Mouse (Mus musculus): Measurements from ENCODE around the gene Ndufa6. TPM values are rescaled to one million over a fixed set of nuclear protein-coding genes. Genes with fewer than 3 reads are reported as not detected.

The Ndufa6 gene
- polyA plus RNA-seq (2014; fragmentation: Illumina TruSeq; extraction: RNeasy Lipid Tissue Mini Kit (QIAGEN cat#74804); ENCODE audit: low read depth, low replicate concordance) = 528 TPM

GRCm38 (mm10) chr15:82354126-82354945 lies at the start of gene Ndufa6:
Gene Ndufa6 (minus strand): TSS chr15:82354322.

GRCm38 (mm10) chr15:82393922-82394321 lies 39.8 kb upstream of the Ndufa6 start, which contains the start of gene Cyp2d11:
Gene Cyp2d11 (minus strand): TSS chr15:82394022.

GRCm38 (mm10) chr15:82379871-82380713 lies 26.0 kb upstream of the Ndufa6 start, which contains the start of gene Cyp2d22:
Gene Cyp2d22 (minus strand): TSS chr15:82380260.

GRCm38 (mm10) chr15:82338593-82339112 lies 15.5 kb downstream of the Ndufa6 start, which contains the start of the genes Naga, Pheta2 and Smdt1:
Gene Naga (minus strand): TSS chr15:82338925.
Gene Pheta2 (plus strand): TSS chr15:82338942.
Gene Smdt1 (plus strand): TSS chr15:82338959.

Other genes with a start within 250 kb of the Ndufa6 start
- 1.4 TPM for gene Ccdc134, start 226.4 kb downstream of the Ndufa6 start, polyA plus RNA-seq (2014; fragmentation: Illumina TruSeq; extraction: RNeasy Lipid Tissue Mini Kit (QIAGEN cat#74804); ENCODE audit: low read depth, low replicate concordance)
- gene Srebf2, start 207.1 kb downstream of the Ndufa6 start, polyA plus RNA-seq (2014; fragmentation: Illumina TruSeq; extraction: RNeasy Lipid Tissue Mini Kit (QIAGEN cat#74804); ENCODE audit: low read depth, low replicate concordance) = 10.9 TPM
- gene Shisa8, start 141.5 kb downstream of the Ndufa6 start, polyA plus RNA-seq (2014; fragmentation: Illumina TruSeq; extraction: RNeasy Lipid Tissue Mini Kit (QIAGEN cat#74804); ENCODE audit: low read depth, low replicate concordance) = not detected
- not detected for gene Tnfrsf13c, start 130.0 kb downstream of the Ndufa6 start, polyA plus RNA-seq (2014; fragmentation: Illumina TruSeq; extraction: RNeasy Lipid Tissue Mini Kit (QIAGEN cat#74804); ENCODE audit: low read depth, low replicate concordance)
- not detected for gene Cenpm, start 109.6 kb downstream of the Ndufa6 start, polyA plus RNA-seq (2014; fragmentation: Illumina TruSeq; extraction: RNeasy Lipid Tissue Mini Kit (QIAGEN cat#74804); ENCODE audit: low read depth, low replicate concordance)
- not detected for gene 1500009C09Rik, start 101.9 kb downstream of the Ndufa6 start, polyA plus RNA-seq (2014; fragmentation: Illumina TruSeq; extraction: RNeasy Lipid Tissue Mini Kit (QIAGEN cat#74804); ENCODE audit: low read depth, low replicate concordance)
- gene Sept3, start 79.4 kb downstream of the Ndufa6 start, polyA plus RNA-seq (2014; fragmentation: Illumina TruSeq; extraction: RNeasy Lipid Tissue Mini Kit (QIAGEN cat#74804); ENCODE audit: low read depth, low replicate concordance) = 0.20 TPM
- not detected for gene Wbp2nl, start 55.4 kb downstream of the Ndufa6 start, polyA plus RNA-seq (2014; fragmentation: Illumina TruSeq; extraction: RNeasy Lipid Tissue Mini Kit (QIAGEN cat#74804); ENCODE audit: low read depth, low replicate concordance)
- gene Naga, start 15.4 kb downstream of the Ndufa6 start, polyA plus RNA-seq (2014; fragmentation: Illumina TruSeq; extraction: RNeasy Lipid Tissue Mini Kit (QIAGEN cat#74804); ENCODE audit: low read depth, low replicate concordance) = 25.8 TPM
- gene Pheta2, start 15.4 kb downstream of the Ndufa6 start, polyA plus RNA-seq (2014; fragmentation: Illumina TruSeq; extraction: RNeasy Lipid Tissue Mini Kit (QIAGEN cat#74804); ENCODE audit: low read depth, low replicate concordance) = 0.32 TPM
- gene Smdt1, start 15.4 kb downstream of the Ndufa6 start, polyA plus RNA-seq (2014; fragmentation: Illumina TruSeq; extraction: RNeasy Lipid Tissue Mini Kit (QIAGEN cat#74804); ENCODE audit: low read depth, low replicate concordance) = 46.6 TPM
- gene Cyp2d22, start 25.9 kb upstream of the Ndufa6 start, polyA plus RNA-seq (2014; fragmentation: Illumina TruSeq; extraction: RNeasy Lipid Tissue Mini Kit (QIAGEN cat#74804); ENCODE audit: low read depth, low replicate concordance) = 12.2 TPM
- gene Cyp2d11, start 39.7 kb upstream of the Ndufa6 start, polyA plus RNA-seq (2014; fragmentation: Illumina TruSeq; extraction: RNeasy Lipid Tissue Mini Kit (QIAGEN cat#74804); ENCODE audit: low read depth, low replicate concordance) = not detected
- gene Cyp2d10, start 52.9 kb upstream of the Ndufa6 start, polyA plus RNA-seq (2014; fragmentation: Illumina TruSeq; extraction: RNeasy Lipid Tissue Mini Kit (QIAGEN cat#74804); ENCODE audit: low read depth, low replicate concordance) = not detected
- gene Cyp2d9, start 79.1 kb upstream of the Ndufa6 start, polyA plus RNA-seq (2014; fragmentation: Illumina TruSeq; extraction: RNeasy Lipid Tissue Mini Kit (QIAGEN cat#74804); ENCODE audit: low read depth, low replicate concordance) = 7.8 TPM
- gene Cyp2d12, start 200.8 kb upstream of the Ndufa6 start, polyA plus RNA-seq (2014; fragmentation: Illumina TruSeq; extraction: RNeasy Lipid Tissue Mini Kit (QIAGEN cat#74804); ENCODE audit: low read depth, low replicate concordance) = 54.9 TPM

Measured in kidney, adult 10 weeks (tissue).